8 mouse cellular contexts compared by ENCODE assay signal in the genomic region with DNA sequence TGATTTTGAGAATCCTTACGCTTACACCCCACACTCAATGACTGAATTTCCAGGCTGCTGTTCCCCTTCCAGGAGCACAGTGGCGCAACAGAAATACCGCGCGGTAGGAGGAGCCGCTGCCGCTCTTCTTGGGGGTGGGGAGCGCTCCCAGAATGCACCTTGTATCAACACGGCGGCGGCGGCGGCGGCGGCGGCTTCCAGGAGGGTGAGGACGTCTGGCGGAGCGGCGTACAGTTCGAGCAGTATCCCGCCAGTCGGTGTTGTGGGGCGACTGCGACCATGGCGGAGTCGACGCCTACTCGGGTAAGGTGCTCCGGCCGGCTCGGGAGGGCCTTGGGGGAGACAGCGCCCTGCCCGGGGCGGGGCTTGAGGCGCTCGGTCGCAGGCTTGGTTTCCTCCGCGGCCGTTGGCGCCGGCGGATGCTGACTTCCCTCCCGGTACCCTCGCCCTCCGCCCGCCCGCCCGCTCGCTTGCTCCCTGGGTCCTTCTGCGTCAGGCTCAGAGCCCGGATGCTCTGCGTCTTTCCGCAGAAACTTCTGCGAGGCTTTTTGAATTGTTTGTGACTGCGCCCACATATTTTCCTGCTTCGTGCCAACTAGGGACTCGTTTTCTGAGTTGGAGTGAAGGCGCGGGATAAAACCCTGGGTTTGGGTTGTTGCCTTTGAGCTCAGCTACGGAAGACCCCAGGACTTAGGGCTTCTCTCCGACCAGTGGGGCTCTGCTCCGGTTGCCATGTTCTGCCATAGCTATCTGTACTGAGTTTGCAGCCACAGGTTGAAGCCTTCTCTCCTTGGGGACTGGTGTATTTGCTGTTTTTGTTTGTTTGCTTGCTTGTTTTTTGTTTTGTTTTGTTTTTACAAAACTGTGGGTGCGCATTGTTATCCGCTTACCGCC. TPM values are rescaled to one million over a fixed set of nuclear protein-coding genes. Genes with fewer than 3 reads are reported as not detected.
DNase-seq lines count a peak whose midpoint lies in the region; ATAC-seq and TF ChIP-seq lines count a peak whose summit lies in the region.

A gene (plus strand): TSS at position 30 of the 894 bp plus-strand sequence.

- peak; percentile 82 for ATAC-seq in Patski
- ATAC-seq in hindbrain, embryonic 11.5 days (ENCODE audit: low FRiP score), result peak; percentile 94

- peak within 1 kb of the TSS; percentile 86 for H3K9ac ChIP-seq in hindbrain, embryonic 11.5 days (ENCODE audit: low read depth, low read length)

- peak; percentile 28 for DNase-seq in Patski (ENCODE audit: low read depth, low spot score)
- peak; percentile 92 to 94 for DNase-seq in cerebellum, postnatal 10 days
- peak; percentile 83 to 86 for DNase-seq in frontal cortex, postnatal 10 days (ENCODE audit: low spot score in 2 of 2)
- peak; percentile 92 for DNase-seq in hindbrain, embryonic 11.5 days (ENCODE audit: low spot score)
- DNase-seq in layer of hippocampus, postnatal 14 days (ENCODE audit: low spot score in 2 of 2), result peak; percentile 83 to 90
- DNase-seq in lung, postnatal 10 days, result peak; percentile 95
- DNase-seq in ovary, postnatal 14 days (ENCODE audit: low spot score), result peak; percentile 72
- DNase-seq in thymus, postnatal 10 days (ENCODE audit: low spot score in 2 of 2), result peak; percentile 79 to 87

- no peaks in the 10 kb centered on the region for H3K36me3 ChIP-seq in hindbrain, embryonic 11.5 days (ENCODE audit: control insufficient read depth, insufficient read depth, low read length)

- peaks cover 3% of the 10 kb centered on the region; the same call in 1 of the 2 replicates for H3K4me1 ChIP-seq in hindbrain, embryonic 11.5 days (replicated peaks; ENCODE audit: control insufficient read depth, insufficient read depth, low read length)

- in situ Hi-C loops in Patski (cut with MboI; ENCODE audit: low pct_unique_long_range_greater_than_20kb), result no loop called here

- POLR2A ChIA-PET in Patski (lab: Charles Lee), result no interaction called here

- H3K4me3 ChIP-seq in hindbrain, embryonic 11.5 days (ENCODE audit: low read depth, low read length), result peak within 1 kb of the TSS; percentile 87

- peak within 1 kb of the TSS; percentile 56 for H3K4me2 ChIP-seq in hindbrain, embryonic 11.5 days (replicated peaks; ENCODE audit: low read depth, low read length)

- H3K27me3 ChIP-seq in Patski, result no peaks in the 10 kb centered on the region
- no peaks in the 10 kb centered on the region for H3K27me3 ChIP-seq in hindbrain, embryonic 11.5 days (ENCODE audit: control insufficient read depth, insufficient read depth, low read length)

- CTCF ChIA-PET in Patski (lab: Charles Lee), result interaction anchor here (1.0 to 2.6 kb wide), 3 partner anchors 14 to 59 kb away, joined by 3 to 6 read pairs (median 3); no protein-coding TSS in a partner anchor

- peak; percentile 71 for TF ChIP-seq CTCF in Patski (IDR thresholded peaks at IDR 0.05)

- under 1% methylated on average over 56 of the region's 67 CpGs for WGBS in hindbrain, embryonic 11.5 days

- H3K27ac ChIP-seq in hindbrain, embryonic 11.5 days (ENCODE audit: low read depth, low read length), result peak within 1 kb of the TSS; percentile 92

- H3K9me3 ChIP-seq in hindbrain, embryonic 11.5 days (ENCODE audit: control insufficient read depth, low read length), result no peaks in the 10 kb centered on the region

RNA-seq across cellular contexts. Expression of the gene that starts here (rescaled TPM):
- 17.7 TPM for polyA plus RNA-seq in Patski (2021)
- 9.9 and 13.9 TPM in 2 replicates for polyA plus RNA-seq in hindbrain, embryonic 11.5 days (2014; fragmentation: Nextera tagmentation; extraction: Ambion mirVana)
- 10 to 100 TPM; 15.5 to 17.1 TPM for total RNA-seq in layer of hippocampus, postnatal 14 days (2021)

Comparison
In these comparisons a context has a peak if more than half of its experiments do, and no peak if none do; other contexts are left out.
1. Peak in every context shown above with its lines: DNase-seq, ATAC-seq, H3K4me3 ChIP-seq and H3K27ac ChIP-seq.
2. DNase-seq: peak in every context shown above with its lines; median percentile 95 in lung, postnatal 10 days; 93 in cerebellum, postnatal 10 days; 92 in hindbrain, embryonic 11.5 days; 86 in layer of hippocampus, postnatal 14 days; 84 in frontal cortex, postnatal 10 days; 83 in thymus, postnatal 10 days; 72 in ovary, postnatal 14 days; 28 in Patski.